Mouse (Mus musculus): Measurements from ENCODE around the gene Dthd1.

Gene Dthd1

DNA sequence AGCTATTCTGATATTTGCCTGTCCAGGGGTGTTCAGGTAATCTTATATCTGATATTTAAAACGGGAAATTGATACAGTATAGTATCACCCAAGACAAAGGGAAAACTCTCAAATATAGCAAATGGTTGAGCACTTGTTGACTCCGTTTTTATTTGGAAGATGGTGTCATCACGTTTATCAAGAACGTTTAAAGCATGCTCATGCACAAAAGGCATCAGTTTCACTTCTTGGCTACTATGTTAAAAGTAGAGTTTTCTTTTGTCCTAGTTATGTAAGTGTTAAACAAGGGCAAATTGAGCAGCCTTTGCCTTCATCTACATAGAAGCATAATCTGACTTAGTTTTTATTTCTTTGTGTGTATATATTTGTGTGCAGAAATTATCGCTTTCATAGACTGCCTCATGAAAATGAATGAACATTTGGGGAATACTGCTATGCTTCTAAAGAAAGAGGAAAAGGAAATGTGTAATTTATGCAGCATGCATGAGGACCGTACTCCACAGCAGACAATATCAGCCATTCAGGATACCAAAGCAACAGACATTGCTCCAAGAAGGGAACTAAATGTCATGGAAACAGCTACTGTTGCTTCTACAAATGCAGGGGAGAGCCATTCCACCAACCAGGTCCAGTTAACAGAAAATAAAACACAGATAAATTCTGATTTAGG, at the start of gene Dthd1:
TSS of gene Dthd1 (plus strand) at position 422 of the 670 bp plus-strand sequence.
- no peak for DNase-seq

DNA sequence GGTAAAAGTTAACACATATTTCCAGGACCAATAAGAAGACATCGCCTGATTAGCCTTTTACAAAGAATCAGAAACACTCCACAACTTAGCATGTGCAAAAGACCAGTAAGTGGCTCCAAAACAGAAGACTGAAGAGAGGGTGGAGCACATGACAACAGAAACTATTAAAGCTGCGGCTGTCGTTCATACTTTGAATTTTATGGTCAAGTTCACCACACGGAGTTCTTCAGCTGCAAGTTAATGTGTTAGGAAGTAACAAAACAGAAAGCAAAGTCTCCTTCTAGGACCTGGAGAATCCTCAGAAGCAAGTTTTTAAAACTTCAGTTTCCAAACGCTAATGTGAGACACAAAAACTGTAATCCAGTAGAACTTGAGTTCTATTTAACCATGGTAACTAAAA, 49.5 kb upstream of the Dthd1 start:
- no peak for DNase-seq

DNA sequence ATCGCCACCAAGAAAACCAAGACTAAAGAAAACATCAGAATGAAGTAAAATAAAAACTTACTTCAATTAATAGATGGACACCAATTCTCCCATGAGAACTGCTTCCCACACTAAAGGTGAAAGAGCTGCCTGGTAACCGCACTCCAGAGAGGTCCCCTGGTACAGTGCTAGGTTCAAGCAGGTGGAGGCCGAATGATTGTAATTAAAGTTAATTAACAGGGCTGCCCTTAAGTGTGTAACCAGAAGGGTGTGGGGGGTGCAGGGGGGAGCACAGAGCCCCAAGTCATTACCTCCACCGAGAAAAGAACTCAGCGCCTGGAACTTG, 48.2 kb upstream of the Dthd1 start:
- no peak for DNase-seq

DNA sequence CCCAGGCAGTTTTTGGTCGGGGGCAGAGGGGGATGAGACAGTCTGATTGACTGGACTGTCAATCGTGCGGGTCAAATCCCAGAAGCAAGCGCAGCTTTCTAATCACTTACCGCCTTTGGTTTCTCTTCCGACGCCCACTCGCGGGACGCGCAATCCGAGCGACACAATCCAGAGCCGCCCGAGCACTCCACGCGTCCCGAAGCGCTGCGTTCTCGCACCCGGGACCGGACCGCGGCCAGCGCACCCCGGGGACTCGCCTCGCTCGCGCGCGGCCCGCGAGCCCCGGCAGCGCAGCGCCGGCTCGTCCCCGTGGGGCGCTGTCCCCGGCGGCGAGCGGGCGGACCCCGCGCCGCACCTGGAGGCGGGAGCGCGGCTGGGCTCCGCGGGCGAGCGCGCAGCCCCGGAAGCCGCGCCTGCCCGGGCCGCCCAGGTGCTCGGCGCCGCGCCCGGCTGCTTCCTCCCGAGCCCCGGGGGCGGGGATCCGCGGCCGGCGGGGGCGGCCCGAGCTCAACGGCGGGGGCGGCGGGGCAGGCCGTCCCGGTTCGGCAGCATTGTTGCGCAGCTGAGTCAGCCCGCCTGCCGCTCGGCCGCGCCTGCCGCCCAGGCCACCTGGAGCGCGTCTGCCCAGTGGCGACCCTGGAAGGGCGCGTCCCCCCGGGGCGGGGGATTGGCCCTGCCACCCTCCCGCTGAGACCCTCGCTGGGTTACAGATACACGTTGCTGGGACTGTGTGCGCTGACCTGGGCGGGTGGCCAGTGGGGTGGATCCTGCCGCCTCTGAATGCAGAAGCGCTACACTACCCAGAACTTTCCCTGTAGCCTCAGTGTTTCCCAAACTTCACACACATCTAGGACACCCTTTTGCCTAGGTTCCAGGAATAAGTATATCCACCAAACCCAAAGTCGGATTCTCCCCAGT, 47.6 kb upstream of the Dthd1 start, which contains the start of gene Arap2:
TSS of gene Arap2 (minus strand) at position 376 of the 918 bp plus-strand sequence.
- DNase-seq: peak; percentile 85 to 87

DNA sequence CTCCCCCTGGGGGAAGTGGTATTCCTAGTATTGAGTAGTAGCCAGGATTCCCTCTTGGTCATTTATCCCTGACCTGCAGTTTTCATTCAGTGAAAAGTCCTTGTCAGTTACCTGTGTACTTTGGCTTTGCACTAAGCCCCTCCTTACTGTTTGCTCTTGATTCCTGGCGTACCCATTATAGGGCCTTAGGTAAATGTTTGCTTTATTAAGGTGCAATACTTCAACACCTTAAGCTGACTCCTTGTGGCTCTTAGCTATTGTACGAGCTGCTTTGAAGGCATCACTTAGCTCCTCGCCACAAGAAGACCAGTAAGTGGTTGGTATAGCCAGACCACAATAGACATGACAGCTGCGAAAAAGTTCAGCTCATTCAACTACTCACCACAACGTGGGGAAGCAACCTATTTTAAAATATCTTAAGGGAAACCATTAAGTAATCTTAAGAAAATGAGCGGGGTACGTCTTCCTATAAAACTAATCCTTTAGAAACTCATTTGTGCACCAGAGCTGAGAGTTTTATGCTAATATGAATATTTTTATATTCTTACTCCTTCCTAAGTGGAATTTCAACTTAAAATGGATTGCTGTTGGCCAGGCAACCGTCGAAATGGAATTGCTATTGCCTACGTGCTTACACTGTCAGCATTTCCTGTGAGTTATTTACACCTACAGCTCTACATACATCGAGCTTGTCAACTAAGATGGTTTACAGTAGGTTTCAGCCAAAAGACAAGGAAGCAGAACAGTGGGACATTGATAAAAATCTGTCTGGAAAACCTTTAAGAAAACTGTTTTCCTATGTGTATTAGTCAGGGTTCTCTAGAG, 41.6 kb upstream of the Dthd1 start:
- no peak for DNase-seq

DNA sequence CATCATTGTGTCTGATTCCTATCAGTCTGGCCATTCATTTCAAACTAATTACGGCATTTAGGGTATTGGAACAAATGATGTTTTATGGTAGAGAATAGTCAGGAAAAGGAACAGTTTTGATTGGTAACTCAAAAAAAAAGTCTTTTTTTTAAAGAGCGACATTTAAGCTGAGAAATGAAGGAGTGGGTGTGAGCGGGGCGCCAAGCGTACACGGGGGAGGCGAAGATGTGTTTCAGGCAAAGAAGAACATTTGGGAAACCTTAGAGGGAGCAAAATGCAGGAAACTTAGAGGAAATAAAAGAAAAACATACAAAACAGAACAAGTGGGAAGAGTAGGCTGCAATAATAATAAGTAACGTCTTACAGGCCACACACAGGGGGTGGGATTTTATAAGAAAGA, 35.8 kb upstream of the Dthd1 start:
- no peak for DNase-seq

DNA sequence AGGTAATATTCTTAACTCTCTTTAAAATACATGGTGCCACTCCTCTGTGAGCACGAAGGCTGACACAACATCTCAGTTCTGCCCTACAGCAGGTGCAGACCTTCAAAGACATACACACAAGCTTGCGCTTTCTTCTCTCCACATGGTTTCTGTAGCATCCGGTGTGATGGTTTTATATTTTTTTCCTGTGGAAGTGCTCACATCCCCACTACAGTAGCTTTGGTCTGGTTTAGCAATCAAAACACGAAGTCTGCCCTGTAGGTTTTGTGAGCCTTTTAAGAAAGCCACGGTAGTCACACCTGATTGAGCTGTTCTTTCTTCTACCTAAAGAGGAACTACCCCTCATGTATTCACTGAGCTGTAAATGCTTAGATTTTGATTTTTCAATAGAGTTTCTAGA, 34.9 kb upstream of the Dthd1 start:
- DNase-seq: peak; percentile 61 to 64

DNA sequence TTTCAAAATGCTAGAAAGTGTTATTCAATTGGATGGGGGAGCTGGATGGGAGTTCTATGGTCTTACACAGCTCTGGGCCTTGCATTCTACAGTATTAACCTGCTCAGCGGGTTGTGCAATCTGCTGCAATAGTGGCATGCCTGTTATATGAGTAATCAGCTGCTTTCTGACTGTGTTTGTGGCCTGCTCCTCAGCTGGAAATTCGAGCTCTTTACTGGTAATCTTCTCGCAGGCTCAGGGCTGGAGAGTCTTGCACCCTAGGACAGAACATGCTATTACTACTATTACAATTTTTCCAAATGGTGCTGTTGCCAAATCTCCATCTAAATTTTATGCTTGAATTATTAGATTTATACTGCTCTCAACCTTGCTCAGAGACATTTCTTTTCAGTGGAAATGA, 26.8 kb upstream of the Dthd1 start:
- DNase-seq: no peak

DNA sequence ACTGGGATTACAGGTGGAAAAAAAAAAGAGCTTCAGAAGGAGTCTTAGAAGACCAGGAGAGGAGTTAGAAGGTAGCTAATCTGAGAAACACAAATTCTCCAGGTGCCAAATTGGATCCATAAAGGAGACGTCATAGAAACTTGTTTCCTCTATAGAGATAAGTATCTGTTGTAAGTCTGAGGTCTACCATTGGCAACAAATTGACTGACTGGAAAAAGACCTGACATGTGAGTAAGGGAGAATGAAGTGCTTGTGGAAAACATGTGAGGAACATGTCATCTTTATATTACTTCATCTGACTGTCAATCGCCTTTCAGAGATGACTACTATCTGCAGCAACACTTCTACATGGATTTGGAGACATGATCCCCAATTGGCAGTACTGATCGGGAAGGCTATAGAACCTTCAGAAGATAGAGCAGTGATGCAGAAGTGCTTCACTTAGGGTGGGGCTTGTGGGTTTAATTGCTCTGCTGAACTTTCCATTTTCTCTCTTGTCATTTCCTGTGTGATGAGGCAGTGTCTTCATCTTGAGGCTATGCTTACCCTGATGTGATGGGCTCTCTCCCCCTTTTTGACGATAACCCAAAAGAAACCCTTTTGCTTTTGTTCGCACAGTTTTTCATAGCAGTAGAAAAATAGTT, 22.6 kb upstream of the Dthd1 start:
- peak; percentile 28 to 40 for DNase-seq

DNA sequence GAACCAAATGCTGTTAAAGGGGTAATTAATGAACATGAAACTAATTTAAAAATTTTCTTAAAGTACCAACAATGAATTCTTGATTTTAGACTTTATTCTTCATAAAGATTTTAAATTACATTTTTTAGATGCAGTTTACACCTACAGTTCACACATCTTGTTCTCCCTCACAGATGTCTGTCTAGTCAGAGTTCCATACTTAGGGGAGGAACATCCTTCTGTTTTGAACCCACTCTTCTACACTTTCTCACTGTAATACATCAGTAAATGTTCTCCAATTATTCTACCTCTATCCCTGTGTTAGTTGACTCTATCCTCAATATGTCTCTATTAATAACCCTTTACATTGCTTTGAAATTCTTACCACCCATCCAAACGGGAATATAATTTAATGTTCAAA, 20.8 kb upstream of the Dthd1 start:
- DNase-seq: no peak

DNA sequence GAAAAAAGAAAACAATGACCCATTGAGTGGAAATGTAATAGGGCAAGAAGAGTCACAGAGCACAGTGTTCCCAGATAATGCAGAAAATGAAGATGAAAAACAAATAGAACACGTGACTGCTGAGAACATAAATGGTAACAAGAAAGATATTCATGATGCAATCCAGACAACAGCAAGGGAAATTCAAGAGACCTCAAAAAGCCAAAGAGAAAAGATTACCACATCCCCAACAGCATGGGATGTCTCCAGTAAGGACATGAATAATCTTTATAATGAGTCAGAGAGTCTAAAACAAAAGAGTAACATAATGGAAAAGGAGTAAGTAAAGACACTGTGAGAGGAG, 420 bp downstream of the Dthd1 start:
- DNase-seq: no peak

DNA sequence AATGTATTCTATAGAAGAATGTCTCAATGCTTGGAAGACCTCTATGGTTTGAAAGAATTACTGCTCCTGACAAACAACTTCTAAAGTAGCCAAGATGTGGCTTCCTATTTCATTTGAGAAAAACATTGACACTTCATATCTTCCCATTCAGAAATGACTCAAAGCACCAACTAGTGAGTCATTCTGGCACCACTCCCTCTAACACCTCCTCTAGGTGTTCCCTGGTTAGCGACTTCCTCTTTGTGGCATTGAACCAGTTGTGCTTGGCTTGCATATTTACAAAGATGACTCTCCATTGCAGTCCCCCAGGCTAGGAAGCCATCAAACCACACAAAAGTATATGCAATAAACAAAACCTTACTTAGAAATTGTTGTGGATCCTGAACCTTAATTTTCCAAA, 2.1 kb downstream of the Dthd1 start:
- DNase-seq: peak; percentile 48 to 58

DNA sequence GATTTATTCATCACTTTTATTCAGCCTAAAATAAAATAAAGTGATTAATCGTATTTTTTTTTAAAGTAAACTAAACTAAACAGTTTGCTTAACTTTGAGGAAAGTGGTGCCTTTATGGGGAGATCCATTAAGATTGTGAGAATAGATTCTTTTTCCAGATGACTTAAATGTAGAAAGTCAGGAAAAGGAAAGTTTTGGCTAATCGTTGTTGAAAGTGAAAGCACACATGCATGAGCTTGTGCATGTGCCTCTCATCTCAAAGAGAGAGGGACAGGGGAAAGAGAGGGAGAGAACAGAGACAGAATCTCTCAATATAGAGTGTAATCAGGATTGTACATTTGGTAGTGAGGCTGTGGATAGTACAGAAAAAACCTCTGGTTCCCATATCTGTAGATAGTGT, 5.9 kb downstream of the Dthd1 start:
- DNase-seq: no peak

DNA sequence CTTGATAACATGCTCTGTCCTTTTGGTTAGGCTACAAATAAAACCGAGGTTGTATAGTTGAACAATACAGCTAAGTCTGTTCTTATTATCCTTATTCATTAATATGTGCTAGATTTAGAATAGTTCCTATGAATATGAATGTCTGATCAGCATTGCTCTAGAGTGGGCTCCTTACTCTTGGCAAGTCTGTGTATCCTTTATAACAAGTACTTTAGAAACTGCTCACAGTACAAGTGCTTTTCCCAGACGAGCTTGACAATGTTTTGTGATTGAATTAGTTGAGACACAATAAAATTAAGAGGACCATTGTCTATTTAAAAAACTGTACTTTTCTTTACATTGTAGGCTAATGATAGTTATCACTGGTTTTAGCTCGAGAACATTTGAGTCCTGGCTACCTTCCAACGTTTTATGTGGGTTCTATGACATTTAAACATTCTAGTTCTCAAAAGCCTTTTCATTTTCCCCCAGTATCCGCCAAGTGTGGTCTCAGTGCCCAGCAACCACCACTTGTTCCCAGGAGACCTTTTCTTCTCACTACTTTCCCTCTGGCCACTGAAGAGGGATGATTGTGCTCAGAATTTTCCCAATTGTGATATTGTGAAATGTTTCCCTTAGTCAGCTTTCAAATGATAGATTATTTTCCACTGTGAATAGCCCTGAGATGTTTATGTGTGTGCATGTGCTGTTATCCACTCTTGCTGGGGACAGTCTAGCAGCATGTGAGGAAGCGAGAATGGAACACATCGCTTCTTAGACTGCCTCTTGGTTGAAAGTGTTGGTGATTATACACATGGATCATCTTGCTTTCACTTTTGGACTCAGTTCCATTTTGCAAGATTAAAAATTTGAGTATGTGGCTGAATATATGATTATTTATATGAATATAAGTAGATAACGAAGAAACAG, 7.0 kb downstream of the Dthd1 start:
- DNase-seq: no peak

DNA sequence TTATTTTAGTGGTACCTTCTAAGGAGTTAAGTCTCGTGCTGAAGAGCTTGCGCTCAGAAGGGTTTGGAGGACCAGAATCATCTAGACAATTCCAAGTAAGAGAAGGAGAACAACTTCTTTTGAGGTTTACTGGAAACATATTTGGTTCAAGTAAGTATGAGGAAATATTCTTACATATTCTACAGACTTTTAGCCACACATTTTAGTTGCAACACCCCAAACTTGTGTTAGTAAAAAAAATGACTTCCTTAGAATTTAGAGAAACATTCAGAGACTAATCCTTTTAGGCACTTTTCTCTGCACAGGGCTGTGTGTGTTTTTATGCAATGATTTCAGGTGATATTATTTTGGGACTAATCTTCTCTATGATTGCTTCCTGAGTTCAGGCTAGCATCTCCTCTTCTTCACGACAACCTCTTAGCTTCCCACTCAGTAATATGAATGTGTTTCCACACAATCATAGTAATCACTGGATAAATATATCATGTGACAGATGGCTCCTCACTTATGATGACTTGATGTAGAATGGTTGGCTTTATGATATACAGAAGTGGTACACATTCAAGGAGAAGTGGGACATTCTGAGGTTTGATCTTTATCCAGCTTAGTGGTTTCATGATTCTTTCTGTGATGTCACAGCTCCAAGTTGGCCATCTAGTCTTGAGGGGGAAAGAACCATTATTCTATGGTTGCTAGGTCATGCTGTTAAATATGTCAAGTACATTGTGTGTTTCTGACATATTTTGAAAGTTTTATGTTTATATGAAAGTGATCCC, 29.5 kb downstream of the Dthd1 start:
- DNase-seq: no peak

DNA sequence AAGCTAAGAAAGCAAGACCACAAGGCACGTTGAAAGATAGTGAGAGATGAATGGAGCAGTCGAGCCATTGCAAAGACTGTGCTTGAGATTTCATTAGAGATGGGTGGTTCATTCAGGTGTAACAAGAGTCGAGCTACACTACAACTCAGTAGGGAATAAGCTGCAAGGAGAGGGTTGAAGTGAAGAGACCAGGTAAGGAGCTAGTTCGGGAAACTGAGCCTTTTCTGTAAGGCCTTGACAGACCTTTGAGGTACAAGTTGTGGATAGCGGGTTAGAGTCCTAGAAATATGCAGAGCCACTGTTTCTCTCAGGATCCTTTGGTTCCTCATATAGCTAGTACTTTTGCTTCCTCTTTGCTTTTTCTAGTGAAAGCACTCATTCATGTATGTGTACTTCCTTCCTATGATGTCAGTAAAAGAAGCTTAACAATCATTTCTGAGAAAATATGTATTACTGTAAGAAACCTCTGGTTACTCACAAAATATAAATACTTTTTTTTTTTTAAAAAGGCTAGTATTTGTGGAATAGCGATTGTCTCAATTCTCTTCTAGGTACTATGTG, 33.0 kb downstream of the Dthd1 start:
- DNase-seq: peak; percentile 56 to 59

DNA sequence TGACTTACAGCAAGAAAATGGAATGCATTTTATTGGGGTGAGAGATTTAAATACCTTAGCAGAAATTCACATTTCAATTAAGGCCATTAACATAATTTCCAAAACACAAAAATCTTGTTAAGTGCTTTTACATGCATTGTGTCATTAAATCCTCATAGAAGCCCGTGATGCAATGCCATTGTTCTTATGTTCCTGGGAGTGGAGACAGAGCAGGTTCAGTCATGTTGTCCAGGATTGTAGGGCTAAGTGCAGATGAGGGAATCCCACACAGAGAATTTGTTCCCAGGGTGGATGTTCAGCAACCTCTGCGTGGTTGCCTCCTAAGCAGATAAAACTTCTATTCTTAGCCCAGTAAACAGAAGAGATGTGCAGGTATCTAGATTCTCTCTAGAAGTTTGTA, 37.7 kb downstream of the Dthd1 start:
- DNase-seq: no peak

DNA sequence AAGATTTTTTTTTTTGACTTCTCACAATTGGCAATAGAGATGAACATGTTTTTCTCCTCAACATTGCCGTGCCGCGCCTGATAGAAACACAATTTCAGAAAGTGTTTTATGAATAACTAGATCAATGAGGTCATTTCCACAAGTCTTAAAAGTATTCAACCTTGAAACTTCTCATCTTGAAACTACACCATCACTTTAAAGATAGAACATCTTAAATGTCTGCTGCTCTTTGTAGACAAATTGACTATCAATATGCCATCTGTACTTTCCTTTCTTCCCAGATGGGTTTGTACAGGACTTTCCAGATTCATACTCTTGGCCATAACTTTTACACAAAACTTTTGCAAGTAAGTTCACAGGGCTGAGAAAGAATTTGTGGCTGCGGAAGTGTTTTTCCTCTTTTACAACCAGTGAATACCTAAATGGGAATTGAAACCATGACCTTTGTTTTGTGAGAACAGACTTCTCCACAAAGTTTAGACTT, 40.8 kb downstream of the Dthd1 start:
- DNase-seq: peak; percentile 61 to 62

DNA sequence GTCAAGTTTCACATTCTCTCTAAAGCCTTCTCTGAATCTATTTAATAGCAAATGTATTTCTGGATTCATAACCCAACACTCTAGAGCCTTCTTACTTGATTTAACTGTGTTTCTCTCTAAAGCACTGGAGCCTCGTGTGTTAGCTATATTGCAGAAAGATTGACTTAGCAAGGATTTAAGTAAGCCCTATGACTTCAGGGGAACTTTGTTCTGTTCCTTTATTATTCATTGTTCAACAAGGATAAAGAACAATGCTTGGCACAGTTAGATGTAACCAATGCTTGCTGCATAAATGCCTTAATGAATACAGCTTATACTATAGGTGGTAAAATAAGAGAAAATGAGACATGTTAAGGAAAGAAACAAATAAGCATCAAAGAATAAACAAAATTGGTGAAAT, 43.9 kb downstream of the Dthd1 start:
- no peak for DNase-seq

DNA sequence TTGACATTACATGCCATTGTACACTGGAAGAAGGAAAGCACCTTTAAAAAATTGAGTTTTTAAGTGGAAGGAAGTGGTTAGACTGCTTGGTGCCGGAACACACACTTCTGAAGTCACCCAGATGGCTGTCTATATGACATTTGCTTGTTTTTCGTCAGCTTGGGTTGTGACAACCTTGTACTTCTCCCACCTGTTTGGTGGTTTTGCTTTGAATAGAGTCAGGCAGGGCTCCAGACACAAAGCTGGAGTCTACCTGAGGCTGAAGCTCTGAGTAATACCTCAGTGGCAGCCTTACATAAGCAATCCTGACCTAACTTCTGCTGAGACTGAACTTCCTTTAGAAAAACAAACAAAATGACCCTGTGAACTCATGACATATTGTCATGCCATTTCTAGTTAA, 44.7 kb downstream of the Dthd1 start:
- DNase-seq: peak; percentile 64 to 65

DNA sequence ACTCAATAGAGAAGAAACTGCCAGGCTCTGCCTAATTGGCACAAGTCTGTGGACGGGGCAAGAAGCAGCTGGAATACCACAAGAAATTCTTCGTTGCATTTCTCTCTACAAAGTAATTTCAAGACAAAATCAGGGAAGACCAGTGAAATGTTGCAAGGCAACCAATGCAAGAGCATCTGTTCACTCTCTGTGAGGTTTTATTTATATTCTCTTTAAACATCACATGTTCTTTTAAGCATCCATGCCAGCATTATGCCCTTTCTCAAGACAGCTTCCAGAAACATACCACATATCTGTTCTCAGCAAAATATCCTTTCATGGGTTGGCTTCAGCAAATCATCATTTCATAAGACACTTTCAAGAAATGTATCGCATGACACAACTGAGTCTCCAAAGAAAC, 50.7 kb downstream of the Dthd1 start:
- DNase-seq: no peak
